Mouse (Mus musculus) megakaryocyte, embryonic 14.5 days (primary cell): Measurements from ENCODE around the gene Psmb7.

Experiments used
- FLI1 ChIP-seq: IDR thresholded peaks from 2 replicates; pipeline ENCODE4 v1.6.1; 2012; ENCODE audit warnings: low read length, inconsistent platforms, mixed read lengths
- GATA1 ChIP-seq: IDR thresholded peaks from 3 replicates; pipeline ENCODE4 v1.6.1; 2012; ENCODE audit warnings: mixed read lengths, low read length, inconsistent platforms, borderline replicate concordance

DNA sequence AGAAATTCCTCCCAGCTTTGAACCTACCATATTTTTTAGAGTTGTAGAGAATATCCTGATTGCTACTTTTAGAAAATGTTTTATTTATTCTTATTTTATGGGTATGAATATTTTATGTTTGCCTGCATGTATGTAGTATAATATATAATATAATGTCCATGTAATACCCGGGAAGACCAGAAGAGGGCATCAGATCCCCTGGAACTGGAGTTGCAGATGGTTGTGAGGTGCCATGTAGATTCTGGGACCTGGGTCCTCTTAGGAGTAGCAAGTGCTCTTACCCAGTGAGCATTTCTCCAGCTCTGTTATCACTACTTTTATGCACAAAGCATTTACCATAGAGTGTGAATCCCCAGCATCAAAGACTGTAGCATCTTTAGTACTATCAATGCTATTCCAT is 17.5 kb upstream of the Psmb7 start:
- TF ChIP-seq GATA1: no peak
- TF ChIP-seq FLI1: no peak
